Mouse (Mus musculus) forebrain, embryonic 16.5 days (tissue): ENCODE results near the gene Mthfd1. TPM values are rescaled to one million over a fixed set of nuclear protein-coding genes. Genes with fewer than 3 reads are reported as not detected.
A peak's percentile ranks its signal among the peaks of the same experiment; 100 is the strongest.

ENCODE experiments used
- ATAC-seq: fragments of 200-750 bp; cut with Nextera tagmentation; 2 replicates; pipeline ENCODE4 v1.8.0; 2017; ENCODE audit warnings: mild to moderate bottlenecking, moderate library complexity
- H3K27ac ChIP-seq: fragments of 300-500 bp; sonication (generic); 2 replicates; pipeline ENCODE4 v1.5.1; 2014; ENCODE audit warnings: low read length, control low read depth
- H3K27me3 ChIP-seq: fragments of 300-500 bp; sonication (generic); replicated peaks from 2 replicates; pipeline ENCODE4 v1.6.1; 2014; ENCODE audit warnings: low read length; ENCODE audit not compliant: control insufficient read depth, insufficient read depth
- H3K36me3 ChIP-seq: fragments of 300-500 bp; sonication (generic); 2 replicates; pipeline ENCODE4 v1.6.1; 2014; ENCODE audit not compliant: control insufficient read depth, insufficient read depth
- H3K4me1 ChIP-seq: fragments of 300-500 bp; sonication (generic); replicated peaks from 2 replicates; pipeline ENCODE4 v1.6.1; 2014; ENCODE audit warnings: low read length; ENCODE audit not compliant: control insufficient read depth, insufficient read depth
- H3K4me2 ChIP-seq: fragments of 300-500 bp; sonication (generic); 2 replicates; pipeline ENCODE4 v1.6.1; 2014; ENCODE audit warnings: mild to moderate bottlenecking, low read length, control low read depth
- H3K4me3 ChIP-seq: fragments of 300-500 bp; sonication (generic); replicated peaks from 2 replicates; pipeline ENCODE4 v1.5.1; 2014; ENCODE audit warnings: mild to moderate bottlenecking, low read length, control low read depth
- H3K9ac ChIP-seq: fragments of 300-500 bp; sonication (generic); replicated peaks from 2 replicates; pipeline ENCODE4 v1.6.1; 2014; ENCODE audit warnings: low read depth, low read length, control low read depth
- H3K9me3 ChIP-seq: fragments of 300-500 bp; sonication (generic); 2 replicates; pipeline ENCODE4 v1.6.1; 2016; ENCODE audit warnings: low read length; ENCODE audit not compliant: control insufficient read depth
- WGBS: fragments of 180-500 bp; shearing (Covaris S2); extraction: QIAGEN DNeasy Blood & Tissue Kit; methylation state at CpG from one replicate; pipeline ENCODE4 v1.1.7; 2014; 5-methylcytosine and 5-hydroxymethylcytosine counted together
- polyA plus RNA-seq: library from polyadenylated mRNA; unstranded; fragments of >200 nt; fragmentation: Nextera tagmentation; extraction: Ambion mirVana; gene quantifications from 2 replicates; pipeline ENCODE4 v1.2.1, GENCODE M21; 2015

Gene Mthfd1
- polyA plus RNA-seq, 1 experiment from 2014 or later, result 47.8 TPM

DNA sequence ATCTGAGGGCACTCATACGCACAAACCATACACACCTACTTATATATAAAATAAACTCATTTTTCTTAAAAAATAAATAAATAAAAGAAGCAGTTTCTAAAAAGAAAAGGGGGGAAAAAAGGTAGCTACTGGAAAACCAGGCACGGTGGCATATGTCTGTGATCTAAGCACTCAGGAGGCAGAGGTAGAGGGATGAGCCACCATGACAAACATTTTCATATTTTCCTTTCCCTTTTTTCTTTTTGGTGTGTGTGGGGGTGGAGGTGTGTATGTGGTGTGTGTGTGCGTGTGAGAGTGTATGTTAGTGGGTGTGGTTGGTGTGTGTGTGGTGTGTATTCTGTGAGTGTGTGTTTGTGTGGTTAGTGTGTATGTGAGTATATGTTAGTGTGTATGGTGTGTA, 14.4 kb upstream of the Mthfd1 start:
- no peaks in the 10 kb centered on the region for H3K27me3 ChIP-seq
- H3K9me3 ChIP-seq, result no peaks in the 10 kb centered on the region
- H3K27ac ChIP-seq, result no peak overlapping the region
- no peak for ATAC-seq
- WGBS, result 98% methylated on average over 3 of the region's 3 CpGs
- no peak overlapping the region for H3K9ac ChIP-seq
- H3K36me3 ChIP-seq, result no peaks in the 10 kb centered on the region
- no peak overlapping the region for H3K4me2 ChIP-seq
- H3K4me3 ChIP-seq, result no peak overlapping the region
- H3K4me1 ChIP-seq, result no peaks in the 10 kb centered on the region

DNA sequence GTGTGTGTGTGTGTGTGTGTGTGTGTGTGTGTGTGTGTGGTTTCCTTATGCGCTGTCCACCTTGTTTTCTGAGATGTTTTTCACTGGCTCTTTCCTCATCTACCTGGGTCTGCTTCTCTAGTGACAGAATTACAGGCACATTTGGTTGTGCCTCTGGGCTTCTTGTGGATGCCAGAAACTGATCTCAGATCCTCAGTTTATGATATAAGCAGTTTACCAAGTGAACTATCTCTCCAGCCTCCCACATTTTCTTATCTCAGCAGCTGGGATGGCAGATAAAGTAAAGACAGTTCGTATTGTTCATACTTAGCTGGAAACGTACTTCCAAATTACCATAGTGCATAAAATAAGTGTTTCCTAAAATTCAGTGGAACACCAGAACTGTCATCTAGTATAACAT, 14.0 kb upstream of the Mthfd1 start:
- Histone ChIP-seq H3K27ac (no peak overlapping the region), H3K4me3 (no peak overlapping the region), H3K4me2 (no peak overlapping the region), H3K9ac (no peak overlapping the region), H3K27me3 (no peaks in the 10 kb centered on the region), H3K9me3 (no peaks in the 10 kb centered on the region), H3K36me3 (no peaks in the 10 kb centered on the region), H3K4me1 (no peaks in the 10 kb centered on the region)
- no peak for ATAC-seq
- WGBS, result 87% methylated on average over 3 of the region's 3 CpGs

DNA sequence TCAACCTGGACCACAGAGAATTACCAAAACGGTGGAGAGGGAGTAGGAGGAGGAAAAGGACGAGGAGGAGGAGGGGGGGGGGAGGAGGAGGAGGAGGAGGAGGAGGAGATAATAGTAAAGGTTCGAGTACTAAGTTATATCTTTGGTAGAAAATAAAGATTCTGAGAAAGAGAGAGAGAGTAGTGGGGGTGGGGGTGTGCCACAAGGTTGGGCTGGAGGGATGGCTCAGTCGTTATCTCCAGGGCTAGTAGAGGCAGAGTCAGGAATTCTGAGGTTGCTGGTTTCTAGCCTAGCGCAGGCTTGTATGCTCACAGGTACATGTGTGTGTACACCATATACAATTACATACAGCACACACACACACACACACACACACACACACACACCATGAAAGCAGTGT, 13.3 kb upstream of the Mthfd1 start:
- Histone ChIP-seq H3K4me1 (no peaks in the 10 kb centered on the region), H3K9ac (no peak overlapping the region), H3K4me3 (no peak overlapping the region), H3K9me3 (no peaks in the 10 kb centered on the region), H3K4me2 (no peak overlapping the region), H3K27me3 (no peaks in the 10 kb centered on the region), H3K27ac (no peak overlapping the region), H3K36me3 (no peaks in the 10 kb centered on the region)
- no peak for ATAC-seq
- WGBS, result 61% methylated on average over 5 of the region's 5 CpGs

DNA sequence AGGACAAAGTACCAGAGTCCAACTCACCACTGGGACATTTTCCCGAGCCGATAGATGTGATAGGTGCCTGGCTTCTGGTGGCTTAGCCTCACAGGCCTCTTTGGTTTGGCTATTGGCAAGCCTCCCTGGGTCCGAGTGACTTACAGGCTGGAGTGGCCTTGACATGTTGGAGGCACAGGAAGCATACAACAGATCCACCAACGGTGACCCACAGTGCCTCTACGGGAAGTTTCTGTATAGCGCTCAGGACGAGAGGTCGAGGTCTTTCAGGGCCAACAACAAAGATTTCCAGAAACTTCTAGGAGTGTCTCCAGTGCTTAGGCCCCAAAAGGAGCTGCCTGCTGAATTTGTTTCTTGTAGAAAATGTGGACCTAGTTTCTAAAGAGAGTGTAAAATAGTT, 10.1 kb upstream of the Mthfd1 start:
- H3K27ac ChIP-seq, result no peak overlapping the region
- no peaks in the 10 kb centered on the region for H3K27me3 ChIP-seq
- H3K4me2 ChIP-seq, result no peak overlapping the region
- no peaks in the 10 kb centered on the region for H3K36me3 ChIP-seq
- no peak for ATAC-seq
- WGBS, result 93% methylated on average over 8 of the region's 8 CpGs
- H3K4me3 ChIP-seq, result no peak overlapping the region
- H3K9me3 ChIP-seq, result no peaks in the 10 kb centered on the region
- H3K4me1 ChIP-seq, result no peaks in the 10 kb centered on the region
- H3K9ac ChIP-seq, result no peak overlapping the region

DNA sequence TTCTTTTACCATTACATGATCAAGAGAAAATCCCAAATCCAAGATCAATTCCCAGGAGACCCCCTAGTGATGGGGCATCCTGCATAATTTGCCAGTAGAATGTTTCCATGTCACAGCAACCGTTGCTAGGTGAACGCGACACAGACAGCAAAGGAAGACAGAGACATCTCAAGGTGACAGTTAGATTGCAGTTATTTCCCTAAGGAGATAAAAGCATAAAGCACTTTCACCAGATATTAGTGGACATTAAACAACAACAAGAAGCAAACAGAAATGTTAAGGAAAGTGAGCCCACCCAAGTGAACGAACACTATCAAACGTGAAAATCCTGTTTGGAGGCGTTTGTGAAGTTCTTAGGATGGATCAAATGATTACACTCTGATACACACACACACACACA, 8.5 kb upstream of the Mthfd1 start, which contains the start of gene Tex21:
Gene Tex21 (minus strand): TSS at position 101 of the 400 bp plus-strand sequence.
- Histone ChIP-seq H3K9me3 (no peaks in the 10 kb centered on the region), H3K9ac (no peak within 1 kb of the TSS), H3K27me3 (no peaks in the 10 kb centered on the region), H3K4me1 (no peaks in the 10 kb centered on the region), H3K4me2 (no peak within 1 kb of the TSS), H3K27ac (no peak within 1 kb of the TSS), H3K4me3 (no peak within 1 kb of the TSS), H3K36me3 (no peaks in the 10 kb centered on the region)
- ATAC-seq, result no peak
- WGBS, result 79% methylated on average over 6 of the region's 6 CpGs

DNA sequence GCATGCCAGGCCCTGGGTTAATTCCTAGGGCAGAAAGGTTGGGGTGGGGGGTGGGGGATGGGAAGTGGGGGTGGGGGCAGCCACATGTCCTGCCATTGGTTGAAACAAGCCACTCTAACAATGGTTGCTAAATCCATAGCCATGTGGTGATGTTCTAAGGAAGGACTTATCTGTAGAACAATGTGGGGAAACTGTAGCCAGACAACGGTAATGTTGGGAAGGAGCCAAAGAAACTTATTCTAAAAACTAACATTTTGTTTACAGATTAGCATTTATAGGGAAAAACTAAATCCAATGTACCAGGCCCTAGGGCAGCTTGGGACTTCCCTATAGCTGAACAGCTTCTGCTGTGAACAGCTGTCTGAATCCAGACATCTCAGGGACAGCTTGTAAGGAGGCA, 2.0 kb upstream of the Mthfd1 start:
- no peak overlapping the region for H3K4me3 ChIP-seq
- H3K9ac ChIP-seq, result no peak overlapping the region

DNA sequence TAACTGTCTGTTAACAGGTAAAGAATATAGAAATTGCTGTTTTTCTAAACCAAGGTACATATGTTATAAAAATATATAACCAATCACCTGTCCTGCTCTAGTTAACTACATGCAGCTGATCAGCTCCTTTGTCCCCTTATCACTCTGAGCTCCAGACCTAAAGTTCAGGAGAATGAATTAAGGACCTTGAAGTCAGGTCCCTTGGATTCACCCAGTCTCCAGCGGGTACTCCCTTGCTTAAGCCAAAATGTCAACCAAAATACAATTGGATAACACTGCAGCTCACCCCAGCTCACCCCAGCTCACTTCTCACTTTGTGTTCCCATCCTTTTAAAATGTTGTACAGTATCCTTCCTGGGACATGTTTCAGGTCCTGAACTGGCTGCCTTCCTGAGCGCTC, 1.5 kb upstream of the Mthfd1 start:
- Histone ChIP-seq H3K9ac (no peak overlapping the region), H3K9me3 (no peaks in the 10 kb centered on the region), H3K4me1 (peaks cover 17% of the 10 kb centered on the region), H3K27ac (no peak overlapping the region), H3K4me3 (no peak overlapping the region), H3K4me2 (no peak overlapping the region), H3K27me3 (no peaks in the 10 kb centered on the region), H3K36me3 (no peaks in the 10 kb centered on the region)
- no peak for ATAC-seq
- WGBS, result 82% methylated on average over 2 of the region's 2 CpGs

More for the DNA sequence above, 2.0 kb upstream of the Mthfd1 start:
- H3K4me1 ChIP-seq, result peaks cover 17% of the 10 kb centered on the region
- no peaks in the 10 kb centered on the region for H3K9me3 ChIP-seq
- 81% methylated on average over 1 of the region's 1 CpGs for WGBS
- no peaks in the 10 kb centered on the region for H3K36me3 ChIP-seq
- no peak for ATAC-seq
- H3K27me3 ChIP-seq, result no peaks in the 10 kb centered on the region
- no peak overlapping the region for H3K27ac ChIP-seq
- no peak overlapping the region for H3K4me2 ChIP-seq

DNA sequence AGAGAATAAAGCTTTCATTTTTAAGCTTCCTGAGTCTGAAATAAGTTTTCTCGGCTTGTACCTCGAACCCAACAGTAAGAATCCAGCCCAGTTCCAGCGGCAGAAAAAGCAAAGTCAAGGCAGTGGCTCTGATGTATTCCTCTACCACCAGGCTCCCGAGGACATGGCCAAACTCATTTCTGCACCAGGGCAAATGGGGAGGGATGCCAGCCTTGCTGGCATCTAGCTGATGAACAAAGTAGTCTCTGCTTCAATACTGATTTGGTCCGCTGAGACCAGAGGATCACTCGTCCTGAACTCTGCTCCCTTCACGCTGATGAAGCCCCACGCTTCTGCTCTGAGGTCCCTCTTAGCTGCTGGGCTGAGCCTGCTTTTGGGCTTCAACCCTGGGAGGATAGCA, 1.1 kb upstream of the Mthfd1 start:
- H3K27ac ChIP-seq, result no peak overlapping the region
- ATAC-seq, result no peak
- no peaks in the 10 kb centered on the region for H3K9me3 ChIP-seq
- no peak overlapping the region for H3K4me2 ChIP-seq
- 76% methylated on average over 8 of the region's 8 CpGs for WGBS
- H3K27me3 ChIP-seq, result no peaks in the 10 kb centered on the region
- peaks cover 17% of the 10 kb centered on the region for H3K4me1 ChIP-seq
- no peaks in the 10 kb centered on the region for H3K36me3 ChIP-seq
- no peak overlapping the region for H3K4me3 ChIP-seq
- no peak overlapping the region for H3K9ac ChIP-seq

DNA sequence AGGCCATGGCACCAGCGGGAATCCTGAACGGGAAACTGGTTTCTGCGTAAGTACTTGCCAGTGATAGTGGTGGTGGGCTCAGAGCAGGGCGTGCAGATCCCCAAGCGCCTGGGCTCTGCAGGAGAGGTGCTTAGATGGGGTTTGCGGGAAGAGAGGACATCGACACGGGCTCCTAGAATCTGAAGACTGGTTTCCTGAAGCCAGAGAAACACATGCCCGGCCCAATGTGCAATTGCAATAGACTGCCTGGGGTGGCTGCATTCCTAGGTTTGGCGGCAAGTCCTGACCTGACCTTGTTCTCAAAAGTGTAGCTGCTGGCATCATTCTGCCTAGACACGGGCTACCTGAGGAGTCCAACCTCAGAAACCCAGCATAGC, 389 bp downstream of the Mthfd1 start:
- no peak for ATAC-seq
- WGBS, result 0% methylated on average over 11 of the region's 11 CpGs

DNA sequence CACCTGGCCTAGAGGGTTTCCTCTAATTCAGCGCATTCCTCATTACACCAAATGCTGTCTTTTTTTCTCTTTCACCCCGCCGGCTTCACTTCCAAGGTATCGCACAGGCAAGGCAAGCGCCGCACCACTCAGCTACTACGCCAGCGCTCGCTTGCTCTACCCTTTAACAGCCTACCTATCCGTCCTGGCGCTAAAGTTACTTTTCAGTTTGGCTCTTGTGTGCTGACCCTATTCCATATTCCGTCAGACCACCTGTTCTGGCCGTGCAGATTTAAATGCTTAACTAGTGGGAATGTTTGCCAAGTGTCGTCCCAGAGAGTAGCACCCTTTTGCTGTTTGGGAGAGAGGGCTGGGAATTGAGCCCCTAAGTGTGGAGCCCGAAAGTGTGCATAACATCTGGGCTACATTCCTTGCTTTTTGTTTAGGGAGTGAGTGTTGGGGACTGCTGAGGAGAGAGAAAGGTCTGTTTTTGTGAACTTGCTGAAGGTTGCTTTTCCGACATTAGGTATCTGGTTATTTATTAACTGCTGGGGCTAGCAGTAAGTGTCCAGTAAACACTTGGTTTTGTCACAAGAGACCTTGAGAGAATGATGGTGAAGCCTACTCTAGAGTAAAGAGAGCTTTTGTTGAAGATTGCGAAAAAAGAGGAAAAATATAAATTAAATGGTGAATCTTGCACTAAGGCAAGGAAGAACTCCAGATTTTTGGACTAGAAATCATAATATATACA, 1.2 kb downstream of the Mthfd1 start:
- Histone ChIP-seq H3K4me2 (peak overlapping the region; percentile 86), H3K27me3 (no peaks in the 10 kb centered on the region), H3K9ac (peak overlapping the region; percentile 66), H3K36me3 (no peaks in the 10 kb centered on the region), H3K9me3 (no peaks in the 10 kb centered on the region), H3K27ac (no peak overlapping the region), H3K4me1 (peaks cover 17% of the 10 kb centered on the region), H3K4me3 (peak overlapping the region; percentile 58)
- no peak for ATAC-seq
- WGBS, result 5% methylated on average over 17 of the region's 17 CpGs

More for the DNA sequence above, 389 bp downstream of the Mthfd1 start:
- H3K4me1 ChIP-seq, result peaks cover 17% of the 10 kb centered on the region
- peak overlapping the region; percentile 66 for H3K9ac ChIP-seq
- H3K4me2 ChIP-seq, result peak overlapping the region; percentile 86
- H3K36me3 ChIP-seq, result no peaks in the 10 kb centered on the region
- no peaks in the 10 kb centered on the region for H3K9me3 ChIP-seq
- H3K27me3 ChIP-seq, result no peaks in the 10 kb centered on the region
- H3K27ac ChIP-seq, result peak overlapping the region; percentile 24; the same call in 1 of the 2 replicates
- H3K4me3 ChIP-seq, result peak overlapping the region; percentile 58
